Mouse (Mus musculus): ENCODE measurements around the gene Axl.
"Not testable (repeated sequence)": the region's sequence is repeated elsewhere in the genome, so short reads cannot be mapped to it uniquely, and the experiment has no call there.

Axl gene

GRCm38 (mm10) chr7:25794775-25795174 lies 6.3 kb upstream of the Axl start:
- DNase-seq (ENCODE audit: low spot score in 2 of 2) = no peak

DNA sequence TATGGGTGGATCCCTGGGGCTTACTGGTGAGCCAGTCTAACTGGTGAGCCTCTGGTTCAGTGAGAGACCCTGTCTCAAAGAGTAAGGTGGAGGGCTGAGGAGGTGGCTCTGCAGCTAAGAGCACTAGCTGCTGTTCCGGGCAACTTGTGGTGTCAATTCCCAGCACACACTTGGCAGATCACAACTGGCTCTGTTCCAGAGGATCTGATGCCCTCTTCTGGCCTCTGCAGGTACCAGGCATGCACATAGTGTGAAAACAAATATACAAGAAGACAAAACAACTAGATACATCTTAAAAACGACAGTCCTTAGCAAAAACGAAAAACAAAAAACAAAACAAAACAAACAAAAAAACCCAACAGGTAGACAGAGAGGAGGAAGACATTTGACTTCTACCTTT lies 5.2 kb upstream of the Axl start:
- DNase-seq (ENCODE audit: low spot score in 2 of 2) = no peak

- not testable (repeated sequence) for DNase-seq (ENCODE audit: low spot score in 2 of 2)
These were observed 4.5 kb upstream of the Axl start for GRCm38 (mm10) chr7:25792966-25793365.

GRCm38 (mm10) chr7:25790615-25791014 lies 2.1 kb upstream of the Axl start:
- peak in 1 of 2 experiments; percentile 54 for DNase-seq (ENCODE audit: low spot score in 2 of 2)

GRCm38 (mm10) chr7:25789129-25789440 lies 580 bp upstream of the Axl start:
- no peak for DNase-seq (ENCODE audit: low spot score in 2 of 2)

- no peak for DNase-seq (ENCODE audit: low spot score in 2 of 2)
These were observed 867 bp downstream of the Axl start for GRCm38 (mm10) chr7:25787456-25788219.

- DNase-seq (ENCODE audit: low spot score in 2 of 2) = no peak
These were observed 1.5 kb downstream of the Axl start for GRCm38 (mm10) chr7:25786974-25787373.

DNA sequence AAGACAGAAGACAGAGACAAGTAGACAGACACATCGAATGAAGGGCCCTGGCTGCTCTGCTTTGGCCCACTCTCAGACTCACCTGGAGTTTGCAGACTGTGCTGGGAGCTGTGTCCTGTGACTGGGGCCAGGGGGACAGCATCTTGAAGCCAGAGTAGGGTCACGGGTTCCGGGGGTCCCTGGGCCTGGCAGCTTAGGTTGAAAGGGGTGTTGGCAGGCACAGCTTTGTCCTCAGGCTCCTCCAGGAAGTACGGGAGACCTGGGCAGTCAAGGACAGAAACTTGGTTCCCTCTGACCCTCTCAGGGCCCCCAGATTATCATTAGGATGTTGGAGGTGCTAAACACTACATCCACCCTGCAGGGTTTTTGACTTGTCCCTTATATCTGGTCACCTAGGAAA lies 2.8 kb downstream of the Axl start:
- DNase-seq (ENCODE audit: low spot score in 2 of 2) = no peak

- DNase-seq (ENCODE audit: low spot score in 2 of 2) = no peak
These were observed 3.7 kb downstream of the Axl start for GRCm38 (mm10) chr7:25784808-25785207.

DNA sequence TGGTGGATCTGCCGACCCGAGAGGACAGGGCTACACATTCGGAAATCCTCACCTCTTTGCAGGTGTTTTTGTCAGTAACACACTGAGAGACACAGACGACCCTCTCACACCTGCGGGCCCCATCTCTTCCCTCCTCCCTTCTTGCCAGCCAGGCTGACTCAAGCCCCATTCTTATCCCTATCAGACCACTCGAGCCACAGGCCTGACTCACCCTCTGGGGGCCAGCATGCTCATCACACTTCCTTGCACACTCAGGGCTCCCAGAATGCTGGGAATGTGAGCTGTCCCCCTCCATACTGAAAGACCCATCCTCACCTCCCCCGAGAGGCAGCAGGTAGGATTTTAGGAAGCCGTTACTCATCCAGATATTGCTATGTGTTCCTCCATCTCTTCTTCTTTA lies 4.8 kb downstream of the Axl start:
- DNase-seq (ENCODE audit: low spot score in 2 of 2) = no peak

GRCm38 (mm10) chr7:25782744-25783143 lies 5.8 kb downstream of the Axl start:
- DNase-seq (ENCODE audit: low spot score in 2 of 2) = no peak

GRCm38 (mm10) chr7:25781937-25782610 lies 6.4 kb downstream of the Axl start:
- no peak for DNase-seq (ENCODE audit: low spot score in 2 of 2)

GRCm38 (mm10) chr7:25781321-25781936 lies 7.1 kb downstream of the Axl start:
- peak in 1 of 2 experiments; percentile 40 for DNase-seq (ENCODE audit: low spot score in 2 of 2)

GRCm38 (mm10) chr7:25780753-25781152 lies 7.8 kb downstream of the Axl start:
- no peak for DNase-seq (ENCODE audit: low spot score in 2 of 2)

DNA sequence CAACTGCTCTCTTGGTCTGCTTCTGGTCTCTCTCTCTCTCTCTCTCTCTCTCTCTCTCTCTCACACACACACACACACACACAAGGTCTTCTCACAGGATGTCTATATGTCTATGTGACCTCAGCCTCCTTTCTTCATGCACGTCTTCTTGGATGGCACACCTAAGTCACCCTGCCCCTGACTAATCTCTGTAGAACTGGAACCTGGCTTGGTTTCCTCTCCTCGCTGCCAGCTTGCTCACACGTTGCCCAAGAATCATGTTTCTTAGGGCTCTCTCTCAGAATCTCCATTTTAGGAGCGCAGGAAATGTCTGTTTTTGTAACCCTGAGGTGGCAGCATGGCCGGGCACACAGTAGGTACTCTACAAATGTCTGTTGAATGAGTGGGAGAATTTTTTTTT lies 8.5 kb downstream of the Axl start:
- no peak for DNase-seq (ENCODE audit: low spot score in 2 of 2)

GRCm38 (mm10) chr7:25768229-25768628 lies 20.3 kb downstream of the Axl start:
- DNase-seq (ENCODE audit: low spot score in 2 of 2) = no peak

DNA sequence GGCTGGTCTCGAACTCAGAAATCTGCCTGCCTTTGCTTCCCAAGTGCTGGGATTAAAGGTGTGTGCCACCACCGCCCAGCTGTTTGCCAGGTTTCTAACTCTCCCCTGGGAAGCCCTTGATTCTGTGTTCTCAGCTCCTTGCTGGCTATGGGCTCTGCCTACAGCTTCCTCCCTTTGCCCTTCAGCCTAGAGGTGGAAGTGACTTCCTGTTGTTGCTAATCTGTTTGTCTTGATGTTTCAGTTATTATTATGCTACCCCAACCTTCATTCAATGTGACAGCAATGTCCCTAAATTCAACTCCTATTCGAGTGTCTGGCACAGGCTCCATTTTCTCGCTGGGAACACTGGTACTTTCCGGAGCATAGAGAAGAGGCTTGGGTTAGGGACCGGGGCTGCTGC lies 22.4 kb downstream of the Axl start:
- no peak for DNase-seq (ENCODE audit: low spot score in 2 of 2)

DNA sequence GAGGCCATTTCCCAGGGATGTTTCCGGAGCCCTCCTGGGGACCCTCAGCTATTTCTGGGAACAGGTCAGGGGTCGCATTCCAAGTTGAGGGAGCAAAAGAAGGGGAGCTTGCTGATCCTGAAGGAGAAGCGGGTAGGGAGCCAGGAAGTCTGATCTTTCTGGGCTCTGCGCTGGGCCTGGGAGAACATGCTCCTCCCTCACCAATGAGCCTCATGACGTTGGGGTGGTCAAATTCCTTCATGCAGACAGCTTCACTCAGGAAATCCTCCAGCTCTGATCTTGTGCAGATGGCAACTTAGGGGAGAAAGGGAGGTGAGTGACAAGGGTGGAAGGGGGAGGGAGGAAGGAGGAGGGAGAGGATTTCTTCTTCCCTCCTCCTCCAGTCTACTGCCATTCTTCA lies 24.3 kb downstream of the Axl start:
- no peak for DNase-seq (ENCODE audit: low spot score in 2 of 2)

DNA sequence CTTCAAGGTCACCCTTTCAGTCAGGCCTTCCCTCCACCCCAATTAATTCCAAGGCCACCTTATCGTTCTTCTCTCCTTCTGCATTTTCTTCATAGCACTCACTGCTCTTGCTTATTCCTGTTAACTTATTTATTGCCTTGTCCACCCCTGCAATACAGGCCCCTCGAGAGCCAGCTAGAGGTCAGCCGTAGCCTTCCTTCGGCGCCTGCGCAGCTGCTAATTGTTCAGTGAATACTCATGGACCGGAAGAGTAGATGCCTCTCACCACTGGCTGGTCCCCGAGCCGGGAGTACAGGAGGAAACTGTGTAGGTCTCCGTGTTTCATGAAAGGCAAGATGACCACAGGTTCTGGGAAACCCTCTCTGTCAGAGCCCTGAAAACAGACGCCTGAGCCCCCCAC lies 24.8 kb downstream of the Axl start:
- DNase-seq (ENCODE audit: low spot score in 2 of 2) = no peak

GRCm38 (mm10) chr7:25761354-25761753 lies 27.2 kb downstream of the Axl start:
- DNase-seq (ENCODE audit: low spot score in 2 of 2) = no peak

DNA sequence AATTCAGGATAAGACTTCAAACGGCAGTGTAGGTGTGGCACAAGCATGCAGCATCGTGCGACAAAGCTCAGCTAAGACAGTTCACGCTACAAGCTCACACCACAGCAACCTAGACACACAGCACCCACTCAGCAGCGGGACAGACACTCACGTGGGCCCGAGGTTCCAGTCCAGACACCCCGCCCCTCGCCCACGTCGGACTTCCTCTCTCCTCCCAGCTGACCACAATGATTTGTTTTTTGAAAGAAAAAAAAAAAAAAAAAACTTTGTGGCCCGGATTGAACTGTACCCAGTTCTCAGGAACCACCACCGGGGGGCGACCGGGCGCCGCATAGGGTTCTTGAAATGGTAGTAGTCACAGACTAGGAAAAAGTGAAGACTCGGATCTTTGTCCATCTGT lies 32.5 kb downstream of the Axl start:
- peak; percentile 82 to 85 for DNase-seq (ENCODE audit: low spot score in 2 of 2)

- peak in 1 of 2 experiments; percentile 41 for DNase-seq (ENCODE audit: low spot score in 2 of 2)
These were observed 33.1 kb downstream of the Axl start for GRCm38 (mm10) chr7:25755468-25755833.
